Mouse (Mus musculus): ENCODE results near the gene Zc3h10. TPM values are rescaled to one million over a fixed set of nuclear protein-coding genes. Genes with fewer than 3 reads are reported as not detected.

The Zc3h10 gene
- polyA plus RNA-seq, 1 experiment from 2014 or later = 19.9 TPM

Small RNAs within 50 kb of the gene (microRNA-seq; reads per million reads assigned to microRNA genes)
- gene Gm47275 (not detected), gene Mir6916 (not detected), gene Mir6917 (not detected)

Other genes with a start within 250 kb of the Zc3h10 start
- not detected in 2 replicates for gene Il23a, start 249.0 kb downstream of the Zc3h10 start, polyA plus RNA-seq (2016; fragmentation: Nextera tagmentation; extraction: Ambion mirVana)
- 40.2 and 42.2 TPM in 2 replicates for gene Pan2, start 244.4 kb downstream of the Zc3h10 start, polyA plus RNA-seq (2016; fragmentation: Nextera tagmentation; extraction: Ambion mirVana)
- 200 and 212 TPM in 2 replicates for gene Cnpy2, start 225.3 kb downstream of the Zc3h10 start, polyA plus RNA-seq (2016; fragmentation: Nextera tagmentation; extraction: Ambion mirVana)
- 221 and 235 TPM in 2 replicates for gene Cs, start 210.0 kb downstream of the Zc3h10 start, polyA plus RNA-seq (2016; fragmentation: Nextera tagmentation; extraction: Ambion mirVana)
- gene Coq10a, start 178.8 kb downstream of the Zc3h10 start, polyA plus RNA-seq (2016; fragmentation: Nextera tagmentation; extraction: Ambion mirVana) = 24.2 and 25.5 TPM in 2 replicates
- 11.3 and 13.9 TPM in 2 replicates for gene Ankrd52, start 170.7 kb downstream of the Zc3h10 start, polyA plus RNA-seq (2016; fragmentation: Nextera tagmentation; extraction: Ambion mirVana)
- gene Slc39a5, start 146.5 kb downstream of the Zc3h10 start, polyA plus RNA-seq (2016; fragmentation: Nextera tagmentation; extraction: Ambion mirVana) = not detected in 2 replicates
- gene Nabp2, start 136.3 kb downstream of the Zc3h10 start, polyA plus RNA-seq (2016; fragmentation: Nextera tagmentation; extraction: Ambion mirVana) = 141 and 155 TPM in 2 replicates
- gene Rnf41, start 136.1 kb downstream of the Zc3h10 start, polyA plus RNA-seq (2016; fragmentation: Nextera tagmentation; extraction: Ambion mirVana) = 61.9 and 62.0 TPM in 2 replicates
- gene Smarcc2, start 88.5 kb downstream of the Zc3h10 start, polyA plus RNA-seq (2016; fragmentation: Nextera tagmentation; extraction: Ambion mirVana) = 189 and 210 TPM in 2 replicates
- gene Myl6, start 53.6 kb downstream of the Zc3h10 start, polyA plus RNA-seq (2016; fragmentation: Nextera tagmentation; extraction: Ambion mirVana) = 660 and 684 TPM in 2 replicates
- 2.4 and 2.7 TPM in 2 replicates for gene Myl6b, start 49.1 kb downstream of the Zc3h10 start, polyA plus RNA-seq (2016; fragmentation: Nextera tagmentation; extraction: Ambion mirVana)
- 11.2 and 13.8 TPM in 2 replicates for gene Esyt1, start 21.9 kb downstream of the Zc3h10 start, polyA plus RNA-seq (2016; fragmentation: Nextera tagmentation; extraction: Ambion mirVana)
- 2,598 and 2,922 TPM in 2 replicates for gene Rpl41, start 1.5 kb upstream of the Zc3h10 start, polyA plus RNA-seq (2016; fragmentation: Nextera tagmentation; extraction: Ambion mirVana)
- gene Pa2g4, start 18.2 kb upstream of the Zc3h10 start, polyA plus RNA-seq (2016; fragmentation: Nextera tagmentation; extraction: Ambion mirVana) = 196 and 203 TPM in 2 replicates
- 2.0 TPM in 2 replicates for gene Erbb3, start 41.9 kb upstream of the Zc3h10 start, polyA plus RNA-seq (2016; fragmentation: Nextera tagmentation; extraction: Ambion mirVana)
- 484 and 501 TPM in 2 replicates for gene Rps26, start 79.0 kb upstream of the Zc3h10 start, polyA plus RNA-seq (2016; fragmentation: Nextera tagmentation; extraction: Ambion mirVana)
- gene Ikzf4, start 98.2 kb upstream of the Zc3h10 start, polyA plus RNA-seq (2016; fragmentation: Nextera tagmentation; extraction: Ambion mirVana) = 6.8 and 7.7 TPM in 2 replicates
- gene Suox, start 126.3 kb upstream of the Zc3h10 start, polyA plus RNA-seq (2016; fragmentation: Nextera tagmentation; extraction: Ambion mirVana) = 10.4 and 10.7 TPM in 2 replicates
- 90.9 and 98.8 TPM in 2 replicates for gene Rab5b, start 148.5 kb upstream of the Zc3h10 start, polyA plus RNA-seq (2016; fragmentation: Nextera tagmentation; extraction: Ambion mirVana)
- 0.88 and 4.4 TPM in 2 replicates for gene Pmel, start 156.4 kb upstream of the Zc3h10 start, polyA plus RNA-seq (2016; fragmentation: Nextera tagmentation; extraction: Ambion mirVana)
- gene Cdk2, start 157.3 kb upstream of the Zc3h10 start, polyA plus RNA-seq (2016; fragmentation: Nextera tagmentation; extraction: Ambion mirVana) = 95.2 and 104 TPM in 2 replicates
- gene Dgka, start 197.1 kb upstream of the Zc3h10 start, polyA plus RNA-seq (2016; fragmentation: Nextera tagmentation; extraction: Ambion mirVana) = 3.9 and 4.2 TPM in 2 replicates
- 51.2 and 52.8 TPM in 2 replicates for gene Pym1, start 200.1 kb upstream of the Zc3h10 start, polyA plus RNA-seq (2016; fragmentation: Nextera tagmentation; extraction: Ambion mirVana)
- gene Mmp19, start 243.1 kb upstream of the Zc3h10 start, polyA plus RNA-seq (2016; fragmentation: Nextera tagmentation; extraction: Ambion mirVana) = 0.40 and 0.60 TPM in 2 replicates